In genomic region chr9:112996204-112996603, GRCm38 (mm10) we compare ENCODE assay signal across 15 mouse cellular contexts.
A peak's percentile ranks its signal among the peaks of the same experiment; 100 is the strongest.
DNase-seq lines count a peak whose midpoint lies in the region; ATAC-seq lines count a peak whose summit lies in the region.
"Had no signal": no experiment of that assay in that cellular context is flagged by ENCODE, and none has a peak within 500 bp of the region (broad histone marks: within the 10 kb centered on the region; RNA-seq: fewer than 3 reads in every experiment).

No protein-coding gene starts in this region.

- WGBS in neural tube, embryonic 11.5 days, result 78% methylated on average over 1 of the region's 1 CpGs
- WGBS in liver, embryonic 15.5 days (ENCODE audit: insufficient replicate concordance), result 14% methylated on average over 1 of the region's 1 CpGs

- no peak overlapping the region for H3K4me3 ChIP-seq in neural tube, embryonic 11.5 days (ENCODE audit: low read depth, low read length)
- H3K4me3 ChIP-seq in liver, embryonic 15.5 days (replicated peaks), result no peak overlapping the region
- H3K4me3 ChIP-seq: forebrain, embryonic 12.5 days had no signal

- no peaks in the 10 kb centered on the region for H3K9me3 ChIP-seq in neural tube, embryonic 11.5 days (ENCODE audit: control insufficient read depth, low read length)
- no peaks in the 10 kb centered on the region for H3K9me3 ChIP-seq in liver, embryonic 15.5 days (replicated peaks)
- H3K9me3 ChIP-seq: forebrain, embryonic 12.5 days had no signal

- no peak overlapping the region for H3K4me2 ChIP-seq in neural tube, embryonic 11.5 days (ENCODE audit: low read depth)
- peak overlapping the region; percentile 45 for H3K4me2 ChIP-seq in liver, embryonic 15.5 days
- H3K4me2 ChIP-seq: forebrain, embryonic 12.5 days had no signal

- H3K27me3 ChIP-seq in neural tube, embryonic 11.5 days (ENCODE audit: control insufficient read depth, insufficient read depth, low read length), result no peaks in the 10 kb centered on the region
- no peaks in the 10 kb centered on the region for H3K27me3 ChIP-seq in liver, embryonic 15.5 days
- H3K27me3 ChIP-seq: forebrain, embryonic 12.5 days had no signal

- no peaks in the 10 kb centered on the region for H3K36me3 ChIP-seq in neural tube, embryonic 11.5 days (ENCODE audit: control insufficient read depth, insufficient read depth, low read length)
- H3K36me3 ChIP-seq in liver, embryonic 15.5 days (replicated peaks), result no peaks in the 10 kb centered on the region
- H3K36me3 ChIP-seq: forebrain, embryonic 12.5 days had no signal

- no peaks in the 10 kb centered on the region for H3K4me1 ChIP-seq in neural tube, embryonic 11.5 days (ENCODE audit: control insufficient read depth, insufficient read depth, low read length)
- H3K4me1 ChIP-seq in liver, embryonic 15.5 days (replicated peaks), result peaks cover 16% of the 10 kb centered on the region
- H3K4me1 ChIP-seq: forebrain, embryonic 12.5 days had no signal

- no peak overlapping the region for H3K9ac ChIP-seq in neural tube, embryonic 11.5 days (ENCODE audit: low read length)
- no peak overlapping the region for H3K9ac ChIP-seq in liver, embryonic 15.5 days
- H3K9ac ChIP-seq: forebrain, embryonic 12.5 days had no signal

- peak; percentile 17 for DNase-seq in embryo, embryonic 11.5 days (ENCODE audit: low read depth, low spot score)
- no peak for DNase-seq in embryo, embryonic 10.5 days (ENCODE audit: low spot score)
- no peak for DNase-seq in neural tube, embryonic 11.5 days (ENCODE audit: low spot score)
- no peak for DNase-seq in neural tube, embryonic 10.5 days (ENCODE audit: extremely low spot score, low spot score)
- no peak for DNase-seq in ovary, adult 18-20 months (ENCODE audit: low spot score)
- no peak for DNase-seq in lung, postnatal 4 days
- DNase-seq: adrenal gland, postnatal 10 days; cerebellum, postnatal 14 days; kidney, postnatal 14 days; lung, postnatal 36 days; thymus, adult 2 months had no signal

- no peak overlapping the region for H3K27ac ChIP-seq in neural tube, embryonic 11.5 days (ENCODE audit: low read depth, low read length)
- peak overlapping the region; percentile 89 for H3K27ac ChIP-seq in liver, embryonic 15.5 days (replicated peaks)
- H3K27ac ChIP-seq: forebrain, embryonic 12.5 days had no signal

- ATAC-seq in neural tube, embryonic 11.5 days (ENCODE audit: insufficient read depth, low FRiP score, low TSS enrichment), result peak; percentile 45; the same call in 1 of the 2 replicates
- peak; percentile 100 for ATAC-seq in liver, embryonic 15.5 days (ENCODE audit: insufficient read depth)
- no peak for ATAC-seq in CD4-positive, CD25-positive, alpha-beta regulatory T cell, adult 4 months
- ATAC-seq: hindbrain, embryonic 16.5 days had no signal
